Mouse (Mus musculus) adrenal gland (tissue): ENCODE results near the gene Fads6.

Source experiments
- intact Hi-C: fragments of 180-260 bp; cut with DNase I; formaldehyde crosslinking; loops from one replicate; pipeline ENCODE4 v1.15.1; 2025

Fads6 gene

DNA sequence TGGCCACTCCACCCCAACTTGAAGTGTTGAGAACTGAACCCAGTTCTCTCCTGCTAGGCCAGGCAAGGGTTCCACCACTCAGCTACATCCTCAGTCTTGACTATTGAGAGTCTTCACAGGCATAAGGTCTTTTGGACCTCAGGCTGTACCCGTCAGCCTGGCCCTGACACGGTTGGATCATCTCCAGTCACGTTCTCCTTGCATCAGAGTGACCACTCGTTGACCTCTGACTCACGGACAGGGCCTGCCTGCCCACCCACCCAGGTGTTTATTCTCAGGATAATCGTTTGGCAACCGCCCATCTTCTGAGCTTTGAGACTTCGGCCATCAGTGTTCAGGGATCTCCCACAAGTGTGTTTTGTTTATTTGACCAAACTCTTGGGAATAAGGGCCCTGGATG is 5.7 kb upstream of the Fads6 start:
- intact Hi-C loops = no loop called here

DNA sequence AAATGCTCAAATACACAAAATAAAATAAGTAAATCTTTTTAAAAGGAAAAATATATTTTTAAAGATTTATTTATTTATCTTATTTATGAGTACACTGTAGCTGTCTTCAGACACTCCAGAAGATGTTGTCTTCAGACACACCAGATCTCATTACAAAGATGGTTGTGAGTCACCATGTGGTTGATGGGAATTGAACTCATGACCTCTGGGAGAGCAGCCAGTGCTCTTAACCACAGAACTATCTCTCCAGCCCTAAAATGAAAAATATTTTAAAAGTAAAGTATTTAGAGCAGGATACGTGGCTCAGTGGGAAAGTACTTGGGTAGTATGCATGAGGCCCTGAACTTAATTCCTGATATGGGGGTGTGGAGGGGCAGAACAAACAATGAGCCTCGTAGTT is 3.9 kb upstream of the Fads6 start:
- intact Hi-C loops = no loop called here

DNA sequence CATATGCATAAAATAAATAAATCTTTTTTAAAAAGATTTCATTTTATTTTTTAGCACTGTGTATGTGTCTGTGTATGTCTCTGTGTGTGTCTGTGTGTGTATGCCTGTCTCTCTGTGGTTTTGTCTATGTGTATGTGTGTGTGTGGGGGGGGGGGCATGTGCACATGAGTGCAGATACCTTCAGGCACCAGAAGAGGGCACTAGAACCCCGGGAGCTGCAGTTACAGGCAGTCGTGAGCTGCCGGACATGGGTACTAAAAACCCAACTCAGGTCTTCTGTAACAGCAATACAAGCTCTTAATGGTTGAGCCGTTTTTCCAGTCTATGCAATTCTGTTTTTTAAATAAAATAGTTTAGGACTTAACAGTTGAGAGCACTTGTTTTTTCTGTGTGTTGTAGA is 3.3 kb upstream of the Fads6 start:
- intact Hi-C loops = no loop called here

DNA sequence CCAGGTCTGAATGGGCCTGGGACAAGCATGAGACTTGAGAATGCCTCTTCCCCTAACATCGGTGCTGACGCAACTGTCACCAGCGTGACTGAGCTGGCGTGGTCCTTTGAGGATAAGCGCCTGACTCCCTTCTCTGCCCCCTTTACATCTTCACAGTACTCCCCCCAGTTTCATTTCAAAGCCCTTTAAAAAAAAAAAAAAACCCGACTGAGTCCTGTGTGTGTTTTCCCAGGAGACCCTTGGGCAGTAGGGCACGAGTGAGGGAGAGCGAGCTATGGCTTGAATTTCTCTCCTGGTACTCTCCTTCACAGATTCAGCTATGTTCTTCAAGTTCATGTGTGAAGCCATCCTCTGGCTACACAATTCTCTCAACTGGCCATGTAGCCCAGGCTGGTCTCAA is 697 bp upstream of the Fads6 start:
- intact Hi-C loops = no loop called here

DNA sequence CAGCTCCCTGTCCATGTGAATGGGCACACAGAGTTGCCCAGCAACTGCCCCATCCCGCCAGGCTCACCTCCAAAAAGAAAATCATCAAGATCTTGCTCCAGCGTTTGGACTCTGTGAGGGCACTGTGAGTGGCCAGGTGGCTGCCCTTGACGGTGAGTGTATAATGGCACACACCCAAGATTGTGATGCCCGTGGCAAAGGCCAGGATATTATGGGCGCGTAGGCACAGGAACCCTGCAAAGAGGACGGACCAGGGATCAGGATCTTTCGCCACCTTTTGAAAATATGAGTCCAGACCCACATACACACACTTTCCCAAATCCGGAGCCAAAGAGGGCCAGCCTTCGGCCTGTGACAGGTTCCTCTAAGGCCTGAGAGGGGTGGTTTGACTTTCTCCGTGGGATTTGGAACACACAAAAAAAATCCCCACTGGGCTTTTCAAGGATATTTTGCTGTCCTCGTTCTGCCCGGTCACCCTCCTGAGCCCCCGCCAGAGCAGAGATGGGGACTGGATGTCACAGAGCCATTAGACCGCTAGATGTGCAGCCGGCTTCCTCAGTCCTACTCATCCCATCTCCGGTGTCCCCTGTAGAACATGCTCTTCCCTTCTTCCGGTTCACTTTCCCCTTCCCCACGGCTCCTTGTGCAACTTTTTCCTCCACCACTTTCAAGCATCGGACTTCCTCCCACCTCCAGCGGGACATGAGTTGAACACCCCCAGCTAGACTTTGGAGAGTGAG is 822 bp downstream of the Fads6 start:
- intact Hi-C loops = no loop called here

DNA sequence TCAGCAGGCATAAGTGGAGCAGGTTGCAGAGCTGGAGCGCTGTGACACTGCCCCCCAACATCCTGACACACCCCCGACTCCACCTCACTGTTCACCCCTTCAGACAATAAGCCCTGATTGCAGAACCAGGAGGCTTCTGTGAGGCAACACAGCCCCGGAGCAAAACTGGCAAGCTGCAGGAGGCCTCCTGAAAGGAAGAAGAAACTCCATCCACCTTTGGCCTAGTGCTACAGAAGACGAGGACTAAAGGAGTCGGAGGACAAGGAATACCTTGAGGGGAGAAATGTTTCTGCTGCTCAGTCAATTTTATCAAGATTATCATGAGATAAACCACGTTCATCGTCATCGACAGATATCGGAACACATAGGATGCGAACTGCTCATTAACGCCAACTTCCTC is 1.5 kb downstream of the Fads6 start:
- intact Hi-C loops = no loop called here

DNA sequence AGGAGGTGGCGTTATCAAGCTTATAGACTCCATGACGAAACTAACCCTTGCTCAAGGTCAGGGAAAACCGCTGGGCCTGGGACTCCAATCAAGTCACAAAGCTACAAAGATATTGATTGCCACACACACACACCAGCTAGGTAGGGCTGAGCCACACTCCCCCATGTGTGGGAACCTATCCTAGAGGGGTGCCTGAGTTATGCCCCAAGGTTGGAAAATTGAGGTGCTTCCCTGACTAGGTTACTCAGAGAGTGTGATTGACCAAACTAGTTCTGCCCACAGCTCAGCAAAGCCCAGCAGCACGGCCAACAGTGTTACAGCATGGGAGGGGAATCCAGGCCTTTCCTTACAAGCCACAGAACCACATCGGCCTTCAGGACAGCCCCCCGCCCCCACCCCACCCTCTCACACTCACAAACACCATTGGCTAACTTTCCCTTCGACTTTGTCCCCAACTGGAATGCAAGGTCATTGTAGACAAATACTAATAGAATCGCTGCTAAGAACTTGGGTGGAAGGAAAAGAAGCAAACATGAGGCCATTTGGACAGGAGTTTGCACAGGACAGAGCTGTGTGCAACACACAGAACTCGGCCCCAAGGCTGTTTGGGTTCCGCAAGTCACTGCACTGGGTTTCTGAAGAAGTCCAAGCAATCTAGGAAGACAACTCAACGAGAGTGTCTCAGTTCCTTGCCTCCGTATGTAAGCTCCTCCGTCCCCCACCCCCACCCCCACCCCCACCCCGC is 4.7 kb downstream of the Fads6 start:
- intact Hi-C loops = no loop called here

DNA sequence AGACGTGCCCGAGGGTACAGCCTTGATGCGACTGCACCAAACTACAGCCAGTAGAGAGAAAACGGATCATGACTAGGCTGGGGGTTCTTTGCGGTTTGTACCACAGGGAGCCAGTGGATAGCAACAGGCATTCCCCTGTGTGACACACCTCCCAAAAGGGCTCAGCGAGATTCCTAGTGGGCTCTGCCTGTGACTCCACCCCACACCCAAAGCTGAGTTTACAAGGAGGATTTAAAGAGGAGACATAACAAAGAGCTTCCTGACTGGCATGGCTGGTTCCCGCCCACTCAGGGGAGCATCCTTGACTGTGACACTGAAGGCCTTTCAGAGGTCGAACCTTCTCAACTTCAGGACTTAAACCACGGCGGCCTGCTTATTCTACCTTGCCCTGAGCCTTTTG is 6.0 kb downstream of the Fads6 start:
- intact Hi-C loops = no loop called here

DNA sequence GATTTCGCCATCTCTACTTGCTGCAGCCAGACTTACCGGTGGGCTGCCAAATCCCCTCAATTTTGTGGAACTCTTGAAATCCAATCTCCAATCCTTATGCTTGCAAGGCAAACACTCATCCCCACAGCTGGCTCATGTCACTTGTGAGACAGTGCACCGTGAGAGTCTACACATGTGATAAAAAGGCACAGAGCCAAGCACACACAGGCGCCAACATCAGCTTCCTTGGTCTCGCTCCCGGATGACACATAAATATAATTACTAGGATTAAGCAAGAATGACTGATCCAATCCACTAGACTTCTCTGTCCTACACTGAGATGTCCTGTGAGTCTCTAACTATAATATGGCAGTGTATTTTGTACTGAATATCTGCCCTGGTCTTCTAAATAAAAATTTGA is 6.5 kb downstream of the Fads6 start:
- intact Hi-C loops = no loop called here

DNA sequence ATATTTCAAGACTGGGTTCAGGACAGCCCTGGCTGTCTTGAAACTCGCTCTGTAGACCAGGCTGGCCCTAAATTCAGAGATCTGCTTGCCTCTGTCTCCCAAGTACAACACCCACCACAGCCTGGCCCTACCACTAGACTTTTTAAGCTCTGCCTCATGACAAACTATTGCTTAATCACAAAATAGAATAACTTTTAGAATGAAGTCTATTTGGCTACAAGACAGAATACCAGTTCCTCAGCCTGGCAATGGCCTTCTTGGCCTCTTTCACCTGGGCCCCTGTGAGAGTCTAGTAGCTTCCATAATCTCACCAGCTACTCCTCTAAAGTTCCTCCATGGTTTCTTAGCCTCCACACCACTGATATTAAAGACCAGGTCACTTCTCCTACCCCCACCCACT is 7.1 kb downstream of the Fads6 start:
- intact Hi-C loops = no loop called here

DNA sequence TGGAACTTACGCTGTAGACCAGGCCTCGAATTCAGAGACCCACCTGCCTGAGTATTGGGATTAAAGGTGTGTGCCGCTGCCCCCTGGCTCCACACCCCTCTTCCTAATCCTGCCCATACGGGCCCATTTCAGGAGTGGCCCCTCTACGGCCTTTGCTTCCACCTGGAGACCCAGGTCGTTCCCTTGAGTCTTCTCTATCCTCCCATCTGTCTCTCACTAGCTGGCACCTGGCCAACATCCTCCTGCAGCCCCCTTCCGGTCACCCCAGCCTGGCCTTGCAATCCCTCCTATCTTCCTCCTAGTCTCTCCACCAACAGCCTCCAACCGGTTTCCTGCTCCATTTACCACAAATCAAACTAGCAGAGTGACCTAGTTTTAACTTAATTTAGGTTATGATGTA is 7.6 kb downstream of the Fads6 start:
- intact Hi-C loops = no loop called here

DNA sequence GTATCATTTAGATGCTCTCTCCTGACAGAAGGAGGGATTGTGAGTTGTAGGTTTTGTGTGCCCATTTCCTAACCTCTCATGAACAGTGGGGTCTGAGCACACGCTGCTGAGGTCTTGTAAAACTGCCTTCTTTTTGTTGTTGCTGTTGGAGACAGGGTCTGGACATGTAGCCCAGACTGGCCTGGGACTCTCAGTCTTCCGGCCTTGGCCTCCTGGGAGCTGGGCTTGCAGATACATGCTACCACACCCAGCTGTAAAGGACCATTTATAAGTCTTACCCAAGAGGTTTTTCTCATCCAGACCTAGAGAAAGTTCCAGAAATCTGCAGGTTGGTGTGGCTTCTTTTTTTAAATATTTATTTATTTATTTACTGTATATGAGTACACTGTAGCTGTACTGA is 9.2 kb downstream of the Fads6 start:
- intact Hi-C loops = no loop called here

DNA sequence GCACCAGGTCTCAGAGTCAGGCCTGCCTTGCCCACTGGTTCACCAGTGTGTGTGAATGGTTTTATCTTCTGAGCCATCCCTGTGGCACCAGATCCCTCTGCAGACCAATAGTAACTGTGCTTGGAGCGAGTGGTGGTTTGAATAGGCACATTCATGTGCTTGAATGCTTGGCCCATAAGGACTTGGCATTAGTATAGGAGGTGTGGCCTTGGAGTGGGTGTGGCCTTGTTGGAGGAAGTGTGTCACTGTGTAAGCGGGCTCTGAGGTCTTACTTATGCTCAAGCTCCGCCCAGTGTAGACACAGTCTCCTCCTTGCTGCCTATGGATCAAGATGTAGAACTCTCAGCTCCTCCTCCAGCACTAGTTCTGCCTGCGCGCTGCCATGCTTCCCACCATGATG is 10.1 kb downstream of the Fads6 start:
- intact Hi-C loops = no loop called here

DNA sequence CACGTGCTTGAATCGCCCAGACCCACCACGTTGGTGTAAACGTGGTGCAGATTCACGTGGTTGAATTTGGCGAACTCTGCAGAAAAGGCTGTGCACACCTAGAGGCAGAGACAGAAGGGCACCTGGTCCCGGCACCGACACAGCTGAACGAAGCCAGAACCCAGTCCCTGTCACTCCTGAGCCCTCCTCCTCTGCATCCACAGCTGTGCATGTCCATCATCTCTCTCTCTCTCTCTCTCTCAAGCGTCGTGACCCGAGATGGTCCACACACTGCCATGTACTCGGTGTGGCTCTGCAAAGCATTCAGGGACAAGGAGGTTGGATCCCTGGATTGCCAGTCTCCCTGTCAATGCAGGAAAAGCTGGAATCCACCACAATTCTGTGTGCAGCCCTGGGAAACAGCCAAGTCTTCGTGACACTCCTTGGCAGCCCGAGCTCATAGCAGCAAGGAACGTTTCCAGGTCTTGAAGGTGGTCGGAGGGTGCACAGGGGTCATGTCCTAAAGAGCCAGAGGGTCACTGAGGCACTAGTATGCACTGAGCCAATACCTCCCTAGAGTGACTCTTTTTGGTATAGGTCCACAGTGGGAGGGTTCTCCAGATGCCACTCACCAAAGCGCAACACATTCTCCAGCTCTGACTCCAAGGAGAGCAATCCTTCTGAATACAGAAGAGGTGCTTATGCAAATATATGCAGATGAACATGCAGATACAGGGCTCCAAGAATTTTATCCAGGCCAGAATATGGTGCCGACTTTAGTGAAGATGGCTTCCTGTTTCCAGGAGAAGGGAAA is 11.1 kb downstream of the Fads6 start:
- intact Hi-C loops = no loop called here

DNA sequence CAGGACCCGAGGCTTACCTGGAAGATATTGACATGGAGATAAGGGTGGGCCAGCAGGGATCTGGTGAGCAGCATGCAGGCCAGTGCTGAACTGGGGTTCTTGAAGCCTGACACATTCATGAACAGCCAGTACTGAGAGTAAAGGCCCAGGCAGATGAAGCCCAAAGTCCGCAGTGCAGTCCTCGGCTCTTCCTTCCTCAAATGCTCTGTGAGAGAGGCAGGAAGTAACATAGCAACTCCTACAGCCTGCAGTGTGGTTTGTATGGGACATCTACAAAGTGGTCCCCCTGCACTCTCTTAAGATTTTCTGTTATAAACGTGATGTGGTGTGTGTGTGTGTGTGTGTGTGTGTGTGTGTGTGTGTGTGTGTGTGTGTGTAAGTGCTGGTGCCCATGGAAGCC is 12.2 kb downstream of the Fads6 start:
- intact Hi-C loops = no loop called here

DNA sequence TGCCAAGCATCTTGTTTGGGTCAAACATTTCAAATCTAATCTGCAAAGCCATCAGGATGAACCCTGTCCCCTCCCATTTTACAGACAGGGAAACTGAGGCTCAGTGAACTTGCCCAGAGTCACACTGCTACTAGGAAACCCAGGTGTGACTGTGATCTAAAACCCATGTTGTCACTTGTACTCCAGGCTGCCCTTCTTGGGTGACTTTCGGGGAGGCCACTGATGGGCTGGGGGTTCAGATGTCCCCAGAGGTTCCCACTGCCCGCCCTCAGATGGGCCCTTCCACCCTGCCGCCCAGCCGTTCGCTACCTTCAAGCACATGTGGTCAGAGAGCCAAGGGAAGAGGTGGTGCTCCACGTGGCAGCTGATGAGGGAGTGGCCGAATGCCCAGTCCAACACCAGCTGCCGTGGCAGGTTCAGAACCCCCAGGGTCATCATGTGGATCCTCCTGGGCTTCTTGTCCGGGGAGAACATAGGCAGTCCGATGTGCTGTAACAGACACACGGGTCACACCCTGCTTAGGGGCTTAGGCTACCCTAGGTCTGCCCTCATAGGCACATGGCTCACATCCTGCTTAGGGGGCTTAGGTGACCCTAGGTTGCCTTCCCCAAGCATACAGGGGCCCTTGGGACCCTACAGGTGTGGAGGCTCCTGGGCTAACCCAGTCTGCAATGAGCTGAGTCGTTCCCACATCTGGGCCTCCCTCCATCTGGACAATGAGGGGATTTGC is 13.4 kb downstream of the Fads6 start:
- intact Hi-C loops = no loop called here

DNA sequence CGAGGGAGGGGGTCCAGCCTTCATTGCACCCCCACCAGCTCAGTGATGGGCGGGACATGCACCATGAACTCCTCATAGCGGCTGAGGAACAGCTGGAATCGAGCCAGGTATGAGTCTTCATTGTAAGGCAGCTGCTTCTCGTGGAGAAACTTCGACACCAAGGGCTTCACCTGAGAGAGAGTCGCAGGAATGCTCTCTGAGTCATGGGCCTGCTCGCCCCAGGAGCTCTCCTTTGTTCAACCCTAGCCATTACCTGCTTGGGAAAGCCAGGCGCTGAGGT is 14.0 kb downstream of the Fads6 start:
- intact Hi-C loops = no loop called here

DNA sequence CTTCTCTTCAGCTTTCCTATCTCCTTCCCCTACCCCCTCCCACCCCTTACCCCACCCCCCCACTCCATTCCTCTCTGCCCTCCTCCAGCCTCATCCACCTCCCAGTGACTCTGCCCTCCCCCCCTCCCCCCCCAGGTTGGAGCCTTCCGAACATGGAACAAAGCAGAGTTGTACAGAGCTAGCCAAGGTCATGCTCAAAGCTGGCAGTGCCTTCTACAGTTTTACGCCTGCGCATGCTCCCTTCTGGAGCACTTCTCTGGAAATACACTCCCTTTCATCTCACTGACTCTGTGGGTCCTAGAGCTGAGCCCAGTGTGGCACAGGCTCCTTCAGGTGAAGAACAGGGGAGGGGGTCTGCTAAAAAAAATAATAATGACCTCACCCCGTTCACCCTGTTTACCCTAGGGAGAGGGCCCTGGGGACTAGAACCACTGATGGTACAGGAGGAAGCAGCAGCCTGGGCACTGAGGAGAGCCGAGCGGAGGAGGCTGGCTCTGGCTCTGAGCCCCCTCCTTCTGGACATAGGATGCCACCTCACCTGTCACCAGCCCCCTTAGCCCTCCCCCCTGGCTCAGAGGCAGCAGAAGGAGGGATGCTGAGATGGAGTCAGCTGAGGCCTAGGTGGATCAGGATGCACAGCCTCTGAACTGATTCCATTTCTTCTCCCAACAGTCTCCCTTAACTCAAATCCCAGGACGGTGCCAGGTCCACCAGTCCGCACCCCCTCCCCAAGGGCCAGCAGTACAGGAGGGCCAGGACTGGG is 14.6 kb downstream of the Fads6 start:
- intact Hi-C loops = no loop called here

DNA sequence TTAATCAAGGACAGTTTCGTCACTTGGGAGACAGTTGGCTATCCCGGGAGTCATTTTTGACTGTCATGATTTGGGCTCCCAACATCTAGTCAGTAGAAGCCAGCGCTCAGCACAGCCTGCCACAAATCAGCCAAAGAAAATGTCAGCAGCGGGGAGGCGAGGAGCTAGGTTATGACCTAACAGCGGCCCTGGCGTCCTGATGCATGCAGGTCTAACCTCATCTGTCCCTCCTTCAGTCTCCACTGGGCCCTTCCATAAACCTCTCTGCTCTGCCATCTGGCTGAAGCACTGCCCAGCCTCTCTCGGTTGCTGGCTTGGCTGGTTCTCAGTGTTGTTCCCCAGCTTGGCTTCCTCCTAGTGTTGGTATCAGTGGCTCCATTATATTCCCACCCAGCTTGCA is 15.2 kb downstream of the Fads6 start:
- intact Hi-C loops = no loop called here

DNA sequence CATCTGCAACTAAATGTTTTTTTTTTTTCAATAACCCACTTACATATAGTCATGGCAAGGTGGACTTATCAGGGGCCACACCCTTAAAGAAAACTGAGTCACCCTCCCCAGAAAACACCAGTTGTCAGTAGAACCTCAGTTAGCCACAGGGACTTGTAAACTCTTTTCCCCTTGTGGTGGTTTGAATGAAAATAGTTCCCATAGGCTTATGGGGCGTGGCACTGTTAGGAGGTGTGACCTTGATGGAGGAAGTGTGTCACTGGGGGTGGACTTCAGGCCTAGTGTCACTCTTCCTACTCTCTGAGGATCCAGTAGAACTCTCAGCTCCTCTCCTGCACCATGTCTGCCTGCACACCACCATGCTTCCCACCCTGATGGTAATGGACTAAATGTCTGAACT is 17.7 kb downstream of the Fads6 start:
- intact Hi-C loops = no loop called here

DNA sequence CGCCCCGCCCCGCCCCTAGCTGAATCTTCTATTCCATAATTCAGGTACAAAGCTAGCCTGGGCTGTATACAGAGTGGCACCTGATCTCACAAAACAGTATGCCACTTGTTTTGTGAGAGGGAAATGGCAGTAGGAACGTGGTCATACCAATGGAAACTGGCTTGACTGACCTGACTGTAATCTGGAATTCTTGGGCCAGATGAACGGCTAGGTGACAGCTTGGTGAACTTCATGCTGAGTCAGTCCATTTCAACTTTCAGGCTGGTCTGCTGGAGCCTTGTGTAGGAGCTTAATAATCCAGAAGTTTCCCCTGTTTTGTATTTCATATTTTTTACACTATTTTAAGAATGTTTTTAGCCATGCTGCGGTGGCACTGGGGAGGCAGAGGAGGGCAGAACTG is 19.3 kb downstream of the Fads6 start:
- intact Hi-C loops = no loop called here
